Mouse (Mus musculus) cerebellum, adult 2 months (tissue): ENCODE results near the gene Fahd2a. TPM values are rescaled to one million over a fixed set of nuclear protein-coding genes. Genes with fewer than 3 reads are reported as not detected.

Experiments
- DNase-seq, 2 experiments: peaks; one replicate each; pipeline ENCODE4 v3.0.0; 2021
- H3K27ac ChIP-seq: fragments of 200-500 bp; 2 replicates; pipeline ENCODE4 v1.5.1; 2012; ENCODE audit warnings: low read length, control low read depth, inconsistent platforms; ENCODE audit not compliant: insufficient read depth
- H3K27me3 ChIP-seq: fragments of 200-500 bp; 2 replicates; pipeline ENCODE4 v1.6.1; 2012; ENCODE audit warnings: inconsistent platforms, mild to moderate bottlenecking, low read length, moderate library complexity; ENCODE audit not compliant: control insufficient read depth, insufficient read depth
- H3K4me1 ChIP-seq: fragments of 200-500 bp; 2 replicates; pipeline ENCODE4 v1.6.1; 2011; ENCODE audit warnings: low read length; ENCODE audit not compliant: control insufficient read depth, insufficient read depth
- H3K4me3 ChIP-seq: fragments of 200-500 bp; replicated peaks from 2 replicates; pipeline ENCODE3; 2011; ENCODE audit warnings: mild to moderate bottlenecking, low read depth, low read length, control low read depth; ENCODE audit not compliant: insufficient read depth
- CTCF ChIP-seq: fragments of 200-500 bp; IDR thresholded peaks from 2 replicates; pipeline ENCODE4 v1.5.1; 2011; ENCODE audit warnings: low read depth, mild to moderate bottlenecking, control low read depth, low read length, moderate library complexity, borderline replicate concordance; ENCODE audit not compliant: insufficient read depth
- POLR2A ChIP-seq: fragments of 200-500 bp; IDR thresholded peaks from 2 replicates; pipeline ENCODE4 v1.6.1; 2011; ENCODE audit warnings: low read length, control low read depth, borderline replicate concordance; ENCODE audit not compliant: insufficient read depth
- WGBS: fragments of 180-500 bp; shearing (Covaris S2); methylation state at CpG from one replicate; pipeline ENCODE4 v1.1.7; 2018; 5-methylcytosine and 5-hydroxymethylcytosine counted together
- polyA plus RNA-seq: library from polyadenylated mRNA; depleted of rRNA; stranded (reverse); fragments of >200 nt; gene quantifications from 2 replicates; pipeline ENCODE4 v1.2.3, GENCODE M21; 2012; rRNA removed

Fahd2a gene
- polyA plus RNA-seq, result 42.9 and 45.7 TPM in 2 replicates

DNA sequence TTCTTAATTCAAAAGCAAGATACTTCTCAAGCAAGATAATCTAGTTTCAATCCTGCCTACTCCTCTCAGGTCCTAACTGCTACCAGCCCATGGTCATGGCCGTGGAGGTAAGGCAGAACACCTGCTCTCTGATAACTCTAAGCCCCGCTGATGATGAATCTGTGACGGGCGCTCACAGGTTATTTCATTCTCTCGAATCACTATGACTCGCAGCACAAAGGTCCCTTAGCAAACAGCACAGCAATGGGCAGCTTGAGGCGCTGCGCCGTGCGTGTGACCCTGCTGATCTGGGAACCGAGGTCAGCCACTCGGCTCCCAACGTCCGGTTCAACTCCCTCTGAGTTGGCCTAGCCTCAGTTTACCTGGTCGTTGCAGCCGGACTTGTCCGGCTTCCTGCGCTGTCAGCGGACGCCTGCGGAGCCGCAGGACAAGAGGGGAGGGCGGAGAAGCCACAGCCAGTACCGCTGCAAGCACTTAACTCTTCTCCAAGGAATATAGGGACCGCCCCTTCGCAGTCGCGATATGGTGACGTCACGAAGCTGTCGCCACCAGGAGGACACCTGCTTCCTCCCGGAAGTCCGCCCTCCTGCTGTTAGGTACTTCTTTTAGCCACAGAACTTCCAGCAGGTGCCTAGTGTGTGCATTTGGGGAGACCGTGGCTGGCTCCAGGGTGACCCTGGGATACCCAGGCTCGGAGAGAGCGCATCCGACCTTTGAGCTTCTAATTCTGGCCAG, at the start of gene Fahd2a:
Gene Fahd2a (minus strand): TSS at position 511 of the 735 bp plus-strand sequence.
- Histone ChIP-seq H3K27ac (peak within 1 kb of the TSS; percentile 29), H3K4me3 (peak within 1 kb of the TSS; percentile 94), H3K4me1 (peaks cover 9% of the 10 kb centered on the region), H3K27me3 (no peaks in the 10 kb centered on the region)
- WGBS, result 1% methylated on average over 37 of the region's 37 CpGs
- TF ChIP-seq CTCF (no peak), POLR2A (peak; percentile 67; the same call in 1 of the 2 replicates)
- peak; percentile 92 for DNase-seq

GRCm38 (mm10) chr2:127484476-127485170, 40.3 kb upstream of the Fahd2a start:
- no peak overlapping the region for H3K27ac ChIP-seq
- H3K4me1 ChIP-seq, result peaks cover 20% of the 10 kb centered on the region
- TF ChIP-seq POLR2A (no peak), CTCF (no peak)
- H3K4me3 ChIP-seq, result no peak overlapping the region
- DNase-seq, result no peak
- no peaks in the 10 kb centered on the region for H3K27me3 ChIP-seq
- 28% methylated on average over 19 of the region's 19 CpGs for WGBS

DNA sequence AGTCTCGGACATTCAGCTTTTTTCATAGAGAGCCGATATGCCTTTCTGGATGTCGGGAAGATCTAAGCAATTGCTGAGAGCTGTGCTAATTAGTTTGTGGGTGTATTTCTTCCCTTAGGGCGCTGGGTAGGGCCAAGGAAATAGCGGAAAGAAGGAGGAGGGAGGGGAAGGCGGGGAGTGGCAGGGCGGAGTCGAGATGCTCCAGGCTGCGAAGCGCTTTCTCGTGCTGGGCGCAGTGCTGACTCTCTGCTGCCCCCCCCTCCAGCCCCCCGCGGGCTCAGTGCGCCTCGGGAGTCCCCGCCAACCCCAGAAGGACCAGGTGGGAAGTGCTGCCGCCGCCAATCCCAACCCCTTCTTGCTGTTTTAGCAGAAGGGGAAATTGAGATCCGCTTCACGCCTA, 38.6 kb upstream of the Fahd2a start:
- Histone ChIP-seq H3K4me1 (peaks cover 21% of the 10 kb centered on the region), H3K4me3 (peak overlapping the region; percentile 18), H3K27me3 (no peaks in the 10 kb centered on the region), H3K27ac (no peak overlapping the region)
- TF ChIP-seq POLR2A (no peak), CTCF (no peak)
- DNase-seq, result peak in 1 of 2 experiments; percentile 33
- 14% methylated on average over 21 of the region's 21 CpGs for WGBS

DNA sequence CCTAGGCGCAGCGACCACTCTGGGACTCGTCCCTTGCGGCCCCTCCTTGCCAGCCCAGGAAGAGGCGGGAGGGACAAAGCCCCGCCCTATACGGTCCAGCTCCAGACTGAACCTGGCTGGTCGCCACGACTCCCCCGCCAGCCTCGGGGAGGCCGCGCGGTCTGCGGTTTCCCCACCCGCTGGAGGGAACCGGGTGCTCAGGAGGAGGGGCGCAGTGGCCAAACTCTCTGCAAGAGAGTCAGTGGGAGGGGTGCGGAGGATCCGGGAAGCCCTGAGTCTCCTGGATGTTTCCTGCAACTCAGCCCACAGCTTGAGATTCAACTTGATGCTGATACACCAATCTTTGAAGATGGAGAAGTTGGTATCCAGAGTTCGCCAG, 38.2 kb upstream of the Fahd2a start:
- TF ChIP-seq POLR2A (no peak), CTCF (no peak)
- H3K27me3 ChIP-seq, result no peaks in the 10 kb centered on the region

GRCm38 (mm10) chr2:127481841-127482532, 37.6 kb upstream of the Fahd2a start:
- Histone ChIP-seq H3K27ac (no peak overlapping the region), H3K4me3 (no peak overlapping the region), H3K27me3 (no peaks in the 10 kb centered on the region), H3K4me1 (peaks cover 21% of the 10 kb centered on the region)
- no peak for DNase-seq
- WGBS, result 30% methylated on average over 58 of the region's 59 CpGs
- TF ChIP-seq CTCF (no peak), POLR2A (no peak)

More for the DNA sequence above, 38.2 kb upstream of the Fahd2a start:
- 6% methylated on average over 21 of the region's 21 CpGs for WGBS
- Histone ChIP-seq H3K4me3 (peak overlapping the region; percentile 3), H3K4me1 (peaks cover 21% of the 10 kb centered on the region), H3K27ac (no peak overlapping the region)
- DNase-seq, result peak; percentile 55 to 58

- TF ChIP-seq CTCF (no peak), POLR2A (no peak)
- DNase-seq, result peak in 1 of 2 experiments; percentile 39
- peaks cover 21% of the 10 kb centered on the region for H3K4me1 ChIP-seq
- no peak overlapping the region for H3K27ac ChIP-seq
- H3K4me3 ChIP-seq, result no peak overlapping the region
- no peaks in the 10 kb centered on the region for H3K27me3 ChIP-seq
- 29% methylated on average over 10 of the region's 10 CpGs for WGBS
These were observed 35.4 kb upstream of the Fahd2a start for GRCm38 (mm10) chr2:127479763-127480162.

GRCm38 (mm10) chr2:127479210-127479609, 34.8 kb upstream of the Fahd2a start:
- no peak for DNase-seq
- Histone ChIP-seq H3K27ac (no peak overlapping the region), H3K27me3 (no peaks in the 10 kb centered on the region), H3K4me3 (no peak overlapping the region), H3K4me1 (peaks cover 20% of the 10 kb centered on the region)
- TF ChIP-seq CTCF, result no peak
- no peak for TF ChIP-seq POLR2A
- 66% methylated on average over 4 of the region's 4 CpGs for WGBS

DNA sequence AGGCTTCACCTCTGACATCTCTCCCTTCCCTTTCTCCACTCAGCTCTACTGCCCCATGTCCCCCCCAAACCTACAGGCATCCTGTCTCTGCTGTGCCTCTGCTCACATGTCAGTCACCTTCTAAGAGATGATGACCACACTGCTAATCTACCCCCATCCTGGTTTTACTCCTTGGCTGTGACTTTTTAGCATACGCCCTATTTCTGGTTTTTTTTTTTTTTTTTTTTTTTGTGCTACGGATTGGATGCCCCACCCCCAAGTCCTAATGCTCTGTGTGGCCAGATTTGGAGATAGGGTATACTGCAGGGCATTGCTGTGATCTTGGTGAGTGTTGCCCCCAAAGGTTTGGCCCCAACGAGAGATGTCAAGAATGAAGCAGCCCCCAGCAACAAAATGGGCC, 27.9 kb upstream of the Fahd2a start:
- H3K27ac ChIP-seq, result no peak overlapping the region
- H3K4me3 ChIP-seq, result no peak overlapping the region
- peaks cover 3% of the 10 kb centered on the region; the same call in 1 of the 2 replicates for H3K4me1 ChIP-seq
- no peaks in the 10 kb centered on the region for H3K27me3 ChIP-seq
- WGBS, result 69% methylated on average over 3 of the region's 3 CpGs
- DNase-seq, result no peak
- TF ChIP-seq POLR2A (no peak), CTCF (no peak)
